Mouse (Mus musculus) lung, adult 2 months (tissue): ENCODE data around the gene Fignl2.

Experiments used
- CTCF ChIP-seq: fragments of 200-500 bp; IDR thresholded peaks from 2 replicates; pipeline ENCODE4 v1.5.1; 2011; ENCODE audit warnings: mild to moderate bottlenecking, low read length, control low read depth; ENCODE audit not compliant: insufficient read depth
- POLR2A ChIP-seq: fragments of 200-500 bp; IDR thresholded peaks from 2 replicates; pipeline ENCODE4 v1.6.1; 2011; ENCODE audit warnings: low read depth, mild to moderate bottlenecking, control low read depth, low read length, borderline replicate concordance; ENCODE audit errors: extremely low read depth

DNA sequence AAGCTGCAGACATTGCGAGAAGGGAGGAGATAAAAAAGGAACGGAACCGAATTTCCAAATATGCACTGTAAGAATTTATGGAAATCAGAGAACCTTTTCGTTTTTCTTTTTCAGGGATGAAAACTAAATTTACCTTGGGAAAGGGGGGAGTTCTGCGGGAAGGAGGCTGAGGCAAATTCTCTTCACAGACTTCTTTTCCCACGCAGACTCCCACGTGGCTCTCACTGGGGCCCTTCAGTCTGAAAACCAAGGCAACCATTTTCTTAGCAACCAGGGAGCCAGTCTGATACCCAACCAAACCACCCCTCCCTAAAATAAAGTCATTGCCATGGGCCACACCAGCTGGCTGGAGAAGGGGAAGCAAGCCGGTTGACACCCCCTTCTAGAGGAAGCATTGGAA lies 72.7 kb downstream of the Fignl2 start:
- no peak for TF ChIP-seq CTCF
- no peak for TF ChIP-seq POLR2A
